Mouse (Mus musculus) stomach, postnatal 0 days (tissue): ENCODE data around the gene Hmces.

Experiments
- CTCF ChIP-seq: IDR thresholded peaks from 2 replicates; pipeline ENCODE4 v1.5.1; 2016; ENCODE audit warnings: antibody characterized with exemption, low read depth, mild to moderate bottlenecking, moderate library complexity
- EP300 ChIP-seq: optimal IDR thresholded peaks from 2 replicates; pipeline ENCODE3; 2016; ENCODE audit warnings: antibody characterized with exemption

DNA sequence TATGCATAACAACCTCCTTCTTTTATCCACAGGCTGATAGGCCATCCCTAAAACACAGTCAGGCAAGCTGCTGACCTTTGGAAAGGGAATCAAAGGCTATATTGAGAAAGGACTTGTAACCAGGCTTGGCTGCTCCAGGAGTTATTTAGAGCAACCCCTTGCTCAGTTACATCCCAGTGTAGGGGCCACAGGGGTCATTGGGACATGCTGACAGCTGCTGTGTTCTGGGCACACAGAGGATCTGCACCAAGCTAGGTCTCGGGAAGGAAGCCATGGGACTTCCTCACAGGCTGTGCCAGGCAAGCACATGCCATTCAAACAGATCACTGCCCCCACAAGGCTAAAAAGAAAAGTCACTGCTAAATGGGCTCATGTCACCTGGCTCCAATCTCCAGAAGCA is 40.6 kb upstream of the Hmces start:
- TF ChIP-seq CTCF: no peak
- no peak for TF ChIP-seq EP300
